In genomic region chr4:155063895-155064294, GRCm38 (mm10) we compare ENCODE assay signal across 15 mouse cellular contexts. TPM values are rescaled to one million over a fixed set of nuclear protein-coding genes. Genes with fewer than 3 reads are reported as not detected.
A peak's percentile ranks its signal among the peaks of the same experiment; 100 is the strongest.
DNase-seq lines count a peak whose midpoint lies in the region; ATAC-seq lines count a peak whose summit lies in the region.
"Had no signal": no experiment of that assay in that cellular context is flagged by ENCODE, and none has a peak within 500 bp of the region (broad histone marks: within the 10 kb centered on the region; RNA-seq: fewer than 3 reads in every experiment).

No protein-coding gene starts in this region.

- H3K27ac ChIP-seq in forebrain, embryonic 14.5 days (ENCODE audit: low read depth, low read length) = no peak overlapping the region
- H3K27ac ChIP-seq in forebrain, embryonic 15.5 days (replicated peaks) = no peak overlapping the region
- peak overlapping the region; percentile 96 for H3K27ac ChIP-seq in lung, embryonic 16.5 days (ENCODE audit: low read length)
- no peak overlapping the region; the same call in 1 of the 2 replicates for H3K27ac ChIP-seq in heart, embryonic 10.5 days
- H3K27ac ChIP-seq: midbrain, embryonic 13.5 days had no signal

- WGBS in forebrain, embryonic 14.5 days = 54% methylated on average over 3 of the region's 3 CpGs
- 53% methylated on average over 3 of the region's 3 CpGs for WGBS in forebrain, embryonic 15.5 days
- 20% methylated on average over 3 of the region's 3 CpGs for WGBS in lung, embryonic 16.5 days
- WGBS in heart, embryonic 10.5 days = 23% methylated on average over 3 of the region's 3 CpGs

- no peaks in the 10 kb centered on the region for H3K9me3 ChIP-seq in forebrain, embryonic 14.5 days (replicated peaks; ENCODE audit: control insufficient read depth, low read length)
- no peaks in the 10 kb centered on the region for H3K9me3 ChIP-seq in forebrain, embryonic 15.5 days
- H3K9me3 ChIP-seq in lung, embryonic 16.5 days (ENCODE audit: control insufficient read depth, low read length) = no peaks in the 10 kb centered on the region
- no peaks in the 10 kb centered on the region for H3K9me3 ChIP-seq in heart, embryonic 10.5 days
- H3K9me3 ChIP-seq: midbrain, embryonic 13.5 days had no signal

- no peak for ATAC-seq in forebrain, embryonic 14.5 days
- ATAC-seq in forebrain, embryonic 15.5 days (replicated peaks) = no peak
- ATAC-seq in lung, embryonic 16.5 days (ENCODE audit: low read depth) = peak; percentile 72
- ATAC-seq: midbrain, embryonic 13.5 days; Patski had no signal

- DNase-seq in forebrain, embryonic 14.5 days (ENCODE audit: low spot score) = no peak
- peak; percentile 59 for DNase-seq in urinary bladder, postnatal 25 days (ENCODE audit: low spot score)
- no peak for DNase-seq in urinary bladder, adult 2 months (ENCODE audit: low spot score)
- no peak for DNase-seq in left cerebral cortex, adult 11 months (ENCODE audit: low spot score)
- no peak for DNase-seq in adrenal gland, adult 18-20 months (ENCODE audit: low spot score in 2 of 2)
- DNase-seq in heart, embryonic 10.5 days (ENCODE audit: low spot score) = no peak
- DNase-seq: adrenal gland, postnatal 14 days; cerebellum, adult 8-10 months; spleen, adult 18-20 months had no signal

- no peaks in the 10 kb centered on the region for H3K27me3 ChIP-seq in forebrain, embryonic 14.5 days (replicated peaks; ENCODE audit: control insufficient read depth, insufficient read depth, low read length)
- no peaks in the 10 kb centered on the region for H3K27me3 ChIP-seq in forebrain, embryonic 15.5 days
- no peaks in the 10 kb centered on the region for H3K27me3 ChIP-seq in lung, embryonic 16.5 days (ENCODE audit: control insufficient read depth, insufficient read depth, low read depth, low read length)
- H3K27me3 ChIP-seq in heart, embryonic 10.5 days (ENCODE audit: insufficient read depth, poor library complexity, severe bottlenecking) = peaks cover 18% of the 10 kb centered on the region; the same call in 1 of the 2 replicates
- H3K27me3 ChIP-seq: midbrain, embryonic 13.5 days; Patski had no signal

- H3K4me3 ChIP-seq in forebrain, embryonic 14.5 days (ENCODE audit: low read depth, low read length) = no peak overlapping the region
- H3K4me3 ChIP-seq in forebrain, embryonic 15.5 days = no peak overlapping the region
- H3K4me3 ChIP-seq in lung, embryonic 16.5 days (ENCODE audit: low read length) = peak overlapping the region; percentile 32
- H3K4me3 ChIP-seq in heart, embryonic 10.5 days = no peak overlapping the region
- H3K4me3 ChIP-seq: midbrain, embryonic 13.5 days had no signal

- peaks cover 10% of the 10 kb centered on the region for H3K36me3 ChIP-seq in forebrain, embryonic 14.5 days (ENCODE audit: control insufficient read depth, insufficient read depth, low read length)
- H3K36me3 ChIP-seq in forebrain, embryonic 15.5 days = peaks cover 5% of the 10 kb centered on the region
- H3K36me3 ChIP-seq in lung, embryonic 16.5 days (ENCODE audit: control insufficient read depth, insufficient read depth, low read length) = peaks cover 6% of the 10 kb centered on the region; the same call in 1 of the 2 replicates
- H3K36me3 ChIP-seq in heart, embryonic 10.5 days = peaks cover 10% of the 10 kb centered on the region

- no peak overlapping the region for H3K4me2 ChIP-seq in forebrain, embryonic 14.5 days (ENCODE audit: low read length)
- H3K4me2 ChIP-seq in forebrain, embryonic 15.5 days (replicated peaks) = no peak overlapping the region
- H3K4me2 ChIP-seq in lung, embryonic 16.5 days (ENCODE audit: low read depth, low read length) = peak overlapping the region; percentile 52
- H3K4me2 ChIP-seq: midbrain, embryonic 13.5 days had no signal

- H3K9ac ChIP-seq in forebrain, embryonic 14.5 days (ENCODE audit: low read length) = peak overlapping the region; percentile 10; the same call in 1 of the 2 replicates
- H3K9ac ChIP-seq in forebrain, embryonic 15.5 days (replicated peaks) = no peak overlapping the region
- H3K9ac ChIP-seq in lung, embryonic 16.5 days (ENCODE audit: low read length) = peak overlapping the region; percentile 64
- H3K9ac ChIP-seq: midbrain, embryonic 13.5 days had no signal

- peaks cover 10% of the 10 kb centered on the region for H3K4me1 ChIP-seq in forebrain, embryonic 14.5 days (ENCODE audit: control insufficient read depth, insufficient read depth, low read length)
- H3K4me1 ChIP-seq in forebrain, embryonic 15.5 days = peaks cover 26% of the 10 kb centered on the region
- peaks cover 21% of the 10 kb centered on the region for H3K4me1 ChIP-seq in lung, embryonic 16.5 days (replicated peaks; ENCODE audit: control insufficient read depth, insufficient read depth, low read length)
- H3K4me1 ChIP-seq in heart, embryonic 10.5 days = peaks cover 38% of the 10 kb centered on the region

RNA-seq across cellular contexts. Expression of gene Pex10, which starts 2.9 kb away (rescaled TPM):
- polyA plus RNA-seq in forebrain, embryonic 14.5 days (2014; fragmentation: Nextera tagmentation; extraction: Ambion mirVana) = 4.2 and 4.9 TPM in 2 replicates
- polyA plus RNA-seq in forebrain, embryonic 15.5 days (2015; fragmentation: Nextera tagmentation; extraction: Ambion mirVana) = 22.0 and 23.5 TPM in 2 replicates
- 11.8 and 13.4 TPM in 2 replicates for polyA plus RNA-seq in urinary bladder, adult 2 months (2012; rRNA removed)
- 26.8 and 27.4 TPM in 2 replicates for polyA plus RNA-seq in lung, embryonic 16.5 days (2015; fragmentation: Nextera tagmentation; extraction: Ambion mirVana)
- total RNA-seq in adrenal gland, adult 18-20 months (2021) = 10 to 100 TPM; 18.2 to 20.3 TPM
- polyA plus RNA-seq in heart, embryonic 10.5 days (2016; fragmentation: Nextera tagmentation; extraction: Ambion mirVana) = 17.3 and 19.4 TPM in 2 replicates

RNA-seq across cellular contexts. Expression of gene Plch2, which starts 7.3 kb away (rescaled TPM):
- polyA plus RNA-seq in forebrain, embryonic 14.5 days (2014; fragmentation: Nextera tagmentation; extraction: Ambion mirVana) = 6.2 and 7.4 TPM in 2 replicates
- polyA plus RNA-seq in forebrain, embryonic 15.5 days (2015; fragmentation: Nextera tagmentation; extraction: Ambion mirVana) = 10.0 and 12.7 TPM in 2 replicates
- polyA plus RNA-seq in urinary bladder, adult 2 months (2012; rRNA removed) = 83.1 and 93.6 TPM in 2 replicates
- 11.4 and 14.9 TPM in 2 replicates for polyA plus RNA-seq in lung, embryonic 16.5 days (2015; fragmentation: Nextera tagmentation; extraction: Ambion mirVana)
- total RNA-seq in adrenal gland, adult 18-20 months (2021) = under 1 TPM; 0.33 to 0.35 TPM
- 0.41 and 0.57 TPM in 2 replicates for polyA plus RNA-seq in heart, embryonic 10.5 days (2016; fragmentation: Nextera tagmentation; extraction: Ambion mirVana)
- total RNA-seq: liver, adult 2 months; neutrophil, adult 5-6 weeks had no signal

RNA-seq across cellular contexts. Expression of gene Rer1, which starts 22.3 kb away (rescaled TPM):
- polyA plus RNA-seq in forebrain, embryonic 14.5 days (2014; fragmentation: Nextera tagmentation; extraction: Ambion mirVana) = 161 and 163 TPM in 2 replicates
- polyA plus RNA-seq in forebrain, embryonic 15.5 days (2015; fragmentation: Nextera tagmentation; extraction: Ambion mirVana) = 127 TPM in 2 replicates
- polyA plus RNA-seq in urinary bladder, adult 2 months (2012; rRNA removed) = 130 and 159 TPM in 2 replicates
- 150 and 157 TPM in 2 replicates for polyA plus RNA-seq in lung, embryonic 16.5 days (2015; fragmentation: Nextera tagmentation; extraction: Ambion mirVana)
- 100 to 1,000 TPM in 1 of 2 experiments, 10 to 100 TPM in 1; 95.4 to 109 TPM for total RNA-seq in adrenal gland, adult 18-20 months (2021)
- polyA plus RNA-seq in heart, embryonic 10.5 days (2016; fragmentation: Nextera tagmentation; extraction: Ambion mirVana) = 144 and 165 TPM in 2 replicates

RNA-seq across cellular contexts. Expression of gene Morn1, which starts 22.5 kb away (rescaled TPM):
- 7.1 and 10.6 TPM in 2 replicates for polyA plus RNA-seq in forebrain, embryonic 14.5 days (2014; fragmentation: Nextera tagmentation; extraction: Ambion mirVana)
- 8.8 and 8.9 TPM in 2 replicates for polyA plus RNA-seq in forebrain, embryonic 15.5 days (2015; fragmentation: Nextera tagmentation; extraction: Ambion mirVana)
- 6.7 and 7.0 TPM in 2 replicates for polyA plus RNA-seq in urinary bladder, adult 2 months (2012; rRNA removed)
- polyA plus RNA-seq in lung, embryonic 16.5 days (2015; fragmentation: Nextera tagmentation; extraction: Ambion mirVana) = 6.3 and 6.9 TPM in 2 replicates
- 1 to 10 TPM; 6.6 to 9.8 TPM for total RNA-seq in adrenal gland, adult 18-20 months (2021)
- polyA plus RNA-seq in heart, embryonic 10.5 days (2016; fragmentation: Nextera tagmentation; extraction: Ambion mirVana) = 3.6 and 4.6 TPM in 2 replicates
